Mouse (Mus musculus) right cerebral cortex, postnatal 36 days (tissue): ENCODE data around the gene Gm11214.

Experiments used
- DNase-seq, 2 experiments: peaks; one replicate each; pipeline ENCODE4 v3.0.0; 2022; ENCODE audit warnings: low spot score in 2 of 2, mixed read lengths in 1 of 2

Gm11214 gene

GRCm38 (mm10) chr4:63663279-63663678 lies at the start of gene Gm11214:
Gene Gm11214, minus strand, starts transcription at chr4:63663379.
- DNase-seq, result no peak

- no peak for DNase-seq
Observed at GRCm38 (mm10) chr4:63711886-63712285, 48.7 kb upstream of the Gm11214 start.

DNA sequence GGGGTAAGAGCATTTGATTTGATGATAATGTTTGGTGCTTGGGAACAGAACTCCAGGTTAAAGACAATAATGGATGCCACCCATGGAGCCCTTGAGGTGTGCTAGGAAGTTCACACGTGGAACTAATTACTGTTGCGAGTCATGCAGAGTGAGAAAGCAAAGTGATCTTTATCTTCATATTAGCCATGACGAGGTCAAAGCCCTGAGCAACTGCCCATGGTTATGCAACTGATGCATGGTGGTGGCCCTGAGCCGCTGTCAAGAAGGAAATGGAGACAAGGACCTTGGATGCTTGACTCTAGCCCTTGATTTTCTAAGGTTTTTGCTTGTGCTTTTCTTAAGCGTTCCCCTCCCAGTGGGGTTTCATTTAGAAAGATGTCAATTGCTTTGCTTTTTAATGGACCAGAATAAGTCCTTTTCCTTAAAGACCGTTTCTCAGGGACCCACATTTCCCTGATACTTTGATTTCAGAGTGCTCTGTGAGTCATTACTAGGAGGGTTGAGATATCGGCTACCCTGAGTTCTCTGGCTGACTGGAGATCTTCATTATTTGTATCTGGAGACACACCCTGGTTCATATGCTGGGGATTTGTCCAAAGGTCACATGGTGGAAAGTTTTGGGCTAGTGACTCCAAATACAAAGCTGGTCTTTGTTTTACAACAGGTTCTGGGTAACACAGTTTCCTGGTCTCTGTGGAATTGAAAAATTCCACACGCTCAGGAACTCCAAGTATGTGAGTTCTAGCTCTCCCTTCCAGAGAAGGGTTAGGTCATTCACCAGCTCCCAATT lies 47.4 kb upstream of the Gm11214 start:
- DNase-seq, result no peak

DNA sequence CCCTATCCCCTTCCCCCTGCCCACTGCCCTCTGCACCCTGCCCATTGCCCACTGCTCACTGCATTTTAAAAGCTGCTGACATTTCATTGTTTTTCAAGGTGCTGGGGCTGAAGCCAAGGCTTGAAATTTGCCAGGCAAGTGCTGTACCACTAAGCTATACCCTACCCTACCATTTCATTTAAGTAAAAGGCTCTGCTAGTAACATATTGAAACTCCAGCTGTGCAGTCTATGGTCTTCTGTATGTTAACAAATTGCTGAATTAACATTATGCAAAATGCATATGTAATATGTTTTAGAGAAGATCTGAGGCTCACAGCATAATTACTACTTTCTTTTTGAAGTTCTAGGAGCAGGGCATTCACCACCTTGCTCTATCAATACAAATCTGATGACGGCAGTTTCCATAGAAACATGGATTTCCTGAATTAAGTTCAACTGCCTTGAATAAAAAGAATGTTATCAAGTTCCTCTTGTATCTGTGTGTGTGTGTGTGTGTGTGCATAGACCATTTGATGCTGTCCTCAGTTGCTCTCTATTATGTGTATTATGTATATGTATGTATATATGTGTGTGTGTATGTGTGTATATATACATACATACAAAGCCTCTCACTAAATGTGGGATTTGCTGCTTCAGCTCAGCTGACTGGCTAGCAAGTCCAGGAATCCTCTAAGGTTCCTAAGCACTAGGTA lies 43.2 kb upstream of the Gm11214 start:
- no peak for DNase-seq

GRCm38 (mm10) chr4:63704232-63704631 lies 41.1 kb upstream of the Gm11214 start:
- DNase-seq, result no peak

GRCm38 (mm10) chr4:63703686-63704085 lies 40.5 kb upstream of the Gm11214 start:
- DNase-seq, result no peak

DNA sequence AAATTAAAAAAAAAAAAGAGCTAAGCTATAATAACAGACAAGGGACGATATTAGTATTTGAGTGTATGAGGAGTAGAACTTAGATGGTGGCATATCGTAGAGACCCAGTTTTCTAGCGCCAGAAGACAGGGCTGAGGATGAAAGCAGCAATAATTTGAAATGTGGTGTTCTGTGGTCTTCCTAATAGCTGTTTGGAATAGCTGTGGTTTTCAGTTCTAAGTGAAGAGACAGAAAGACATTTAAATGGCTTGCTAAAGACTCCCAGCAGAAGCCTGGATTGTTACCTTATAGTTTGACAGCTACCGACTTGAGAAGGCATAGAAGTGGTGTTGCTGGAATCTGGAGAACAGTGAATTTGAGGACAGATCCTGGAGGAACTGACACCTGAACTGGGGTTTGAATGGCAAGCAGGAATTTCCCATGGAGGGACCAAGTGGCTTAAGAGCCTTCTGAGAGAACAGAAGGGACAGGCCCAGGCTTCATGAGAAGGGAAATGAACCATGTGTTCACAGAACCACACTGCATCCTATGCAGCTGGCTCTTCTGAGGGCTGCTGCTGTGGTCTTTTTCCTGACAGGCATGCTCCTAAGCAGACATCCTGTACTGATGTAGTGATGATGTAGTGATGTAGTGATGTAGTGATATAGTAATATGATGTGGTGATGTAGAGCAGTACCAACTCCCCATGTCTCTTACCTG lies 39.0 kb upstream of the Gm11214 start:
- DNase-seq, result no peak

DNA sequence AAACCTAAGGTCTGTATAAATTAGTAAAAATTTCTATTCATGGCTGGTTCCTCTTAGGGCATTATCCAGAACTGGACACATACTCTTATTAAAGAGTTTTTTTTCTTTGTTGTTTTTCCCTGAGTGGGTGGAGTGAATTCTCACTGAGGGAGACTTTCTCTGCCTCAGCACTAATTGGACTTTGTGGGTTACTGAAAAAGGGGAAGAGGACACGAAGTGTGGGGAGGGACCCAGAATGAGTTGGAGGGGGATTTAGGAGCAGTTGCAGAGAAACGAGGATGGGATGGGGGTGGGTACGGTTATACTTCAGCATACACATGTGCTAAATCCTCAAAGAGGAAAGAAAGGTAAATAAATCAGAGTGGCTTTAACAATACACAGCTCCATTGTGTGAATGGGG lies 36.6 kb upstream of the Gm11214 start:
- no peak for DNase-seq

DNA sequence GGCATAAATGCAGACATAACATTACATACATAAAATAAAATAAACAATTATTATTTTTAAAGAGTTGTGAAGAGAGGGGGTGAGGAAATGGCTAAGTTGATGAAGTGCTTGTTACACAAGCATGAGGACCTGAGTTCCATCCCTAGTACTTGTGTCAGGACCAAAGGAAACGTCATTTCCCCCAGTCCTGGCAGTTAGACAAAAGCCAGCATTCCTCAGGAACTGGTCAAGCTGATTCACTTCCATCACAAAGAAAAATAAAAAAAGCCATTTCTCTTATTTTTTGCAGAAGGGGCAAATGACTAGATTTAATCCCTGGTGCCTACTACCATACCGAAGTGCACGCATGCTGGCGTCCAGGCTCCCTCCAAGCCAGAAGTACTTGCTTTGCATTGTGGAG lies 33.7 kb upstream of the Gm11214 start:
- no peak for DNase-seq

GRCm38 (mm10) chr4:63692351-63692750 lies 29.2 kb upstream of the Gm11214 start:
- no peak for DNase-seq

DNA sequence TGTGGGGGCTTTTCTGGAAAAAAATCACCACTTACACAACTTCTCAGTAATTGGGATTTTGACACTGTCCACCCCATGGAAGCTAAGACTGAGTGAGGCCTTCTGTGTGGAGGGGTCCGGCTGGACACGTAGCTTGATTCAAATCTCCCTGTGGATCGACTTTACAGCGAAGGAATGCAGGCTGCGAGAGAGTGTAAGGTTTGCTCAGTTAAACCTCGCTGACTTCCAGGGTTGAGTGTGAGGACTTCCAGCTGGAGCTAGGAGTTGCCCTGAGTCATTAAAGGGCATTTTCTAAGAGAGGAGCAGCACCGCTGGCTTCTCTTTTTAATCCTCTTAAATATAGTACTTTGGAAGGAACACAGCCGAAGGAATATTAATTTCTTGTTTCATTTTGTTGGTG lies 24.2 kb upstream of the Gm11214 start:
- DNase-seq, result no peak

DNA sequence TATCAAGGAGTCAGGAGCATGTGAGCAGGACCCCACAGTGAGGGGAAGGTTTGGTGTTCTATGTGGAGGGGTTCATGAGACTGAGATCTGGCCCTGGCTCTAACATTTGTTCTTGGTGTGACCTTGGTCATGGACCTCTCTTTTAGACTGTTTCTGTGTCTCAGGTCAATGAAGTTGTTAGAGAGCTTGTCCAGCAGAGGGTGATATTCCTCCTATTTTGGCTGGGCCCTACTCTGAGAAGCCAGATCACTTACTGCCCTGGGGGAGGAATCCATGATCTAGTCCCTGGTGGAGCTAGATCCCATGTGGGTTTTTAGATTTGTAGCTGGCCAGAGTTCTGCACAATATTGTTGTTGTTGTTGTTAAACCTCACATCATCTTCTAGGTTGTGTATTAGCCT lies 23.0 kb upstream of the Gm11214 start:
- no peak for DNase-seq

- DNase-seq, result no peak
Observed at GRCm38 (mm10) chr4:63685253-63685525, 22.0 kb upstream of the Gm11214 start.

- DNase-seq, result no peak
Observed at GRCm38 (mm10) chr4:63684412-63685252, 21.5 kb upstream of the Gm11214 start.

GRCm38 (mm10) chr4:63683716-63684115 lies 20.5 kb upstream of the Gm11214 start:
- no peak for DNase-seq

DNA sequence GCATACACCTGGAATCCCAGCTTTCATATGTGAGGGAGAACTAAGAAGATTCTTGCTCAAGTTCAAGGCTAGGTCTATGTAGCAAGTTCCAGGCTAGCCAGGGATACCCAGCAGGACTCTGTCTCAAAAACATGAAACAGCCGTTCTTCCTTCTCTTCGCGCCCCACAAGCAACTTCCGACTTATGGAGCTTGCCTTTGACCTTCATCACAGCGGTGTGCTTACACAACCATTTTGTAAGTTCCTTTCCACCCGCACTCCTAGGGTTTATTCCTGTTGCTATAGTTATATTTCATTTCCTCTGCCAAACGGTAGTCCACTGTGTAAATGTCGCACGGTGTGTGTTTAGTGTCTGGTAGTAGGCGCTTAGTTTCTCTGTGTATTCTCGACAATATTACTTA lies 19.9 kb upstream of the Gm11214 start:
- DNase-seq, result no peak

- no peak for DNase-seq
Observed at GRCm38 (mm10) chr4:63682441-63682840, 19.3 kb upstream of the Gm11214 start.

- no peak for DNase-seq
Observed at GRCm38 (mm10) chr4:63681557-63681956, 18.4 kb upstream of the Gm11214 start.

DNA sequence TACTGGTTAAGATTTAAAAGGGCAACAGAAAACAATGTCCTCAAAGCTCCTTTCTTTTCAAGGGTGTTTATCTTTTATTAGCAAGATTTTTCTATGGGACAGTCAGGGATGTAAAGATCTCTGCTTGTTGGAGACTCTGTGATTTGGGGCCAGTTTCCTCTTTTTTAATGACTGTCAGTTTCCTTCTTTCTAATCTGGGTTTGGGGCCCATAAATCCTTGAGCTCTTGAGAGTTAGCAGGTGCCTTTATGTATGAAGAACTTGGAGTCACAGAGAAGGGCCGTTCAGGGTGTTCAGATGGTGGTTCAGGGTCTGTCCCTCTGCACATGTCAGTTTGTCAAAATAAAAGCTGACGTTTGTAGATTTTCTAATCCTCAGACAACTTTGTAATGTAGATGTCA lies 11.9 kb upstream of the Gm11214 start:
- DNase-seq, result no peak

- DNase-seq, result peak; percentile 35 to 81
Observed at GRCm38 (mm10) chr4:63668255-63668654, 5.1 kb upstream of the Gm11214 start.

- no peak for DNase-seq
Observed at GRCm38 (mm10) chr4:63665738-63666137, 2.6 kb upstream of the Gm11214 start.

DNA sequence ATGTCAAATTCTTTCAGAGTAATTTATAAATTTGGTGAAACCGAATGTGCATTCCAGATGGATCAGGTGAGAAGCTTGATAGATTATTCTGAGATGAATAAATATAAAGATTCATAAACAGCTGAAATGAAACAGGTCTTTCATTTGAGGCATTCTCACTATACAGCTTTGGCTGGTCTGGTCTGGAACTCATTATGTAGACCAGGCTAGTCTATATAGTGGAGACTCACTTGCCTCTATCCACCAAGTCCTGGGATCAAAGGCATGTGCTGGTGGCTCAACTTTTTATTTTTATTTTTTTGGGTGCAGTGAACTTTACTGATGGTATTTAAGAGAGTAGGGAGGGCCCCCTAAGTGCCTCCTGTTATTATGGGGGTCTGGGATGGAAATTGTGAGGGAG lies 1.3 kb downstream of the Gm11214 start:
- DNase-seq, result no peak
